Mouse (Mus musculus) forebrain, embryonic 11.5 days (tissue): ENCODE results near the gene Gm6803. TPM values are rescaled to one million over a fixed set of nuclear protein-coding genes. Genes with fewer than 3 reads are reported as not detected.
"Not testable (repeated sequence)": the region's sequence is repeated elsewhere in the genome, so short reads cannot be mapped to it uniquely, and the experiment has no call there.

Experiments
- ATAC-seq: fragments of 200-750 bp; cut with Nextera tagmentation; replicated peaks from 2 replicates; pipeline ENCODE4 v1.8.0; 2017; ENCODE audit warnings: moderate TSS enrichment; ENCODE audit not compliant: low FRiP score
- DNase-seq: peaks from one replicate; pipeline ENCODE4 v3.0.0-alpha.2; 2017; ENCODE audit warnings: low spot score
- H3K27ac ChIP-seq: fragments of 300-500 bp; sonication (generic); 2 replicates; pipeline ENCODE4 v1.5.1; 2014; ENCODE audit warnings: low read depth, low read length
- H3K27me3 ChIP-seq: fragments of 300-500 bp; sonication (generic); 2 replicates; pipeline ENCODE4 v1.6.1; 2014; ENCODE audit warnings: mild to moderate bottlenecking, low read length, mixed read lengths; ENCODE audit not compliant: control insufficient read depth, insufficient read depth
- H3K36me3 ChIP-seq: fragments of 300-500 bp; sonication (generic); 2 replicates; pipeline ENCODE4 v1.6.1; 2014; ENCODE audit warnings: mild to moderate bottlenecking, low read length, moderate library complexity, mixed read lengths; ENCODE audit not compliant: control insufficient read depth, insufficient read depth
- H3K4me1 ChIP-seq: fragments of 300-500 bp; sonication (generic); replicated peaks from 2 replicates; pipeline ENCODE4 v1.6.1; 2014; ENCODE audit warnings: low read length, mixed read lengths; ENCODE audit not compliant: control insufficient read depth, insufficient read depth
- H3K4me2 ChIP-seq: fragments of 300-500 bp; sonication (generic); 2 replicates; pipeline ENCODE4 v1.6.1; 2014; ENCODE audit warnings: low read depth, mild to moderate bottlenecking, low read length, moderate library complexity, mixed read lengths; ENCODE audit not compliant: severe bottlenecking
- H3K4me3 ChIP-seq: fragments of 300-500 bp; sonication (generic); 2 replicates; pipeline ENCODE4 v1.5.1; 2014; ENCODE audit warnings: low read depth, low read length
- H3K9ac ChIP-seq: fragments of 300-500 bp; sonication (generic); 2 replicates; pipeline ENCODE4 v1.6.1; 2014; ENCODE audit warnings: low read length
- H3K9me3 ChIP-seq: fragments of 300-500 bp; sonication (generic); 2 replicates; pipeline ENCODE4 v1.6.1; 2016; ENCODE audit warnings: low read length, mixed read lengths; ENCODE audit not compliant: control insufficient read depth
- WGBS: fragments of 180-500 bp; shearing (Covaris S2); extraction: QIAGEN DNeasy Blood & Tissue Kit; methylation state at CpG from one replicate; pipeline ENCODE4 v1.1.7; 2014; 5-methylcytosine and 5-hydroxymethylcytosine counted together
- polyA plus RNA-seq: library from polyadenylated mRNA; unstranded; fragments of >200 nt; fragmentation: Nextera tagmentation; extraction: Ambion mirVana; gene quantifications from 2 replicates; pipeline ENCODE4 v1.2.1, GENCODE M21; 2014

Gm6803 gene
- polyA plus RNA-seq: not detected in 2 replicates

- H3K9me3 ChIP-seq, H3K9ac ChIP-seq, H3K36me3 ChIP-seq, H3K4me2 ChIP-seq, H3K4me1 ChIP-seq, H3K27ac ChIP-seq, DNase-seq, H3K4me3 ChIP-seq, H3K27me3 ChIP-seq, ATAC-seq: not testable (repeated sequence)
- 91% methylated on average over 2 of the region's 2 CpGs for WGBS
Measured at GRCm38 (mm10) chr12:88018671-88019070, at the start of gene Gm6803. Gene Gm6803, minus strand, starts transcription at chr12:88018771.

- ATAC-seq, H3K27ac ChIP-seq, H3K27me3 ChIP-seq, H3K9ac ChIP-seq, H3K4me3 ChIP-seq, H3K36me3 ChIP-seq, H3K4me2 ChIP-seq, H3K9me3 ChIP-seq, H3K4me1 ChIP-seq, DNase-seq: not testable (repeated sequence)
- 42% methylated on average over 1 of the region's 1 CpGs for WGBS
Measured at GRCm38 (mm10) chr12:88045226-88045625, 26.7 kb upstream of the Gm6803 start.

- H3K9me3 ChIP-seq, H3K4me2 ChIP-seq, H3K4me3 ChIP-seq, ATAC-seq, H3K27me3 ChIP-seq, H3K36me3 ChIP-seq, DNase-seq, H3K9ac ChIP-seq, H3K27ac ChIP-seq, H3K4me1 ChIP-seq: not testable (repeated sequence)
- WGBS: 100% methylated on average over 1 of the region's 1 CpGs
Measured at GRCm38 (mm10) chr12:88039703-88040102, 21.1 kb upstream of the Gm6803 start.

GRCm38 (mm10) chr12:88039062-88039461 is 20.5 kb upstream of the Gm6803 start:
- H3K4me3 ChIP-seq, H3K36me3 ChIP-seq, H3K4me1 ChIP-seq, ATAC-seq, H3K27ac ChIP-seq, H3K9ac ChIP-seq, DNase-seq, H3K27me3 ChIP-seq, H3K4me2 ChIP-seq, H3K9me3 ChIP-seq: not testable (repeated sequence)

DNA sequence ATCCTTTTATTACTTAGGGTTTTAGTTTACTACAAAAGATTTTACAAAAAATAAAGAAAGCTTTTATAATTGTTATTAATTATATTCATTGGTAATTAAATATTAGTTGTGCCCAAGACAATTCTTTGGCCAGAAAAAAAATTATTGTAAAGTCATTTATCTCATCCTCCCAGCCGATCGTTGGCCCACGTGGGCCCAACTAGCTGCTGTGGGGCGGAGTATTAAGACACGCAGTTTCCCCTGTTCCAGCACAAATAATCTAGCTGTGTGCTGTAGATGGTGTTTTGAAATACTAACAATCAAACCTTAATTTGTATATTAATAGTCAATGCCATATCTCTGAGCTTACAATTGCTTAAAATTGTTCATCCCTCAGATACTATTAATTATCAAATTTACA is 13.7 kb upstream of the Gm6803 start:
- H3K27me3 ChIP-seq, DNase-seq, ATAC-seq, H3K4me2 ChIP-seq, H3K9ac ChIP-seq, H3K4me1 ChIP-seq, H3K27ac ChIP-seq, H3K9me3 ChIP-seq, H3K4me3 ChIP-seq, H3K36me3 ChIP-seq: not testable (repeated sequence)
- WGBS: 95% methylated on average over 5 of the region's 5 CpGs

GRCm38 (mm10) chr12:88026704-88027103 is 8.1 kb upstream of the Gm6803 start, which contains the start of gene Gm2056:
Gene Gm2056, plus strand, starts transcription at chr12:88027004.
- 67% methylated on average over 1 of the region's 1 CpGs for WGBS

DNA sequence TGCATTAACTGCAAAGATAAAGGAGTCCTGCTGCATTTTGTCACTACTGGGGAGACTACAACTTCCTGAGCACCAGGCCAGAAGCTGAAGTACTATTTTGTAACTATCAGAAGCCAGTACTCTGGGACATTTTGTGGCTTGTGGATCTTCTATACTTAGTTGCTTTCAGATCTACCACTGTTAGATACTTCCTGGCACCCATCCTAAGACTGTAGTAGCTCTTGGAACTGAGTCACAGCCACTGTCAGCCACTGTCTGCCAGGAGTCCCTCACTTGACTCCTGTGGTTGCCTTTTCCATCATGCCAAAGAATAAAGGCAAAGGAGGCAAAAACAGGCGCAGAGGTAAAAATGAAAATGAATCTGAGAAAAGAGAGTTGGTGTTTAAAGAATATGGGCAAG is 7.0 kb downstream of the Gm6803 start, which contains the start of gene Gm2075:
TSS of gene Gm2075 (plus strand) at position 301 of the 400 bp plus-strand sequence.
- H3K4me1 ChIP-seq, H3K4me2 ChIP-seq, H3K27ac ChIP-seq, DNase-seq, H3K36me3 ChIP-seq, H3K4me3 ChIP-seq, H3K27me3 ChIP-seq, H3K9me3 ChIP-seq, ATAC-seq, H3K9ac ChIP-seq: not testable (repeated sequence)
- no CpG with 5 or more reads among the region's 1 CpGs for WGBS

More at GRCm38 (mm10) chr12:88026704-88027103, 8.1 kb upstream of the Gm6803 start, which contains the start of gene Gm2056:
- not testable (repeated sequence) for H3K9ac ChIP-seq, H3K4me1 ChIP-seq, H3K27me3 ChIP-seq, DNase-seq, H3K9me3 ChIP-seq, ATAC-seq, H3K36me3 ChIP-seq, H3K4me2 ChIP-seq, H3K4me3 ChIP-seq, H3K27ac ChIP-seq

DNA sequence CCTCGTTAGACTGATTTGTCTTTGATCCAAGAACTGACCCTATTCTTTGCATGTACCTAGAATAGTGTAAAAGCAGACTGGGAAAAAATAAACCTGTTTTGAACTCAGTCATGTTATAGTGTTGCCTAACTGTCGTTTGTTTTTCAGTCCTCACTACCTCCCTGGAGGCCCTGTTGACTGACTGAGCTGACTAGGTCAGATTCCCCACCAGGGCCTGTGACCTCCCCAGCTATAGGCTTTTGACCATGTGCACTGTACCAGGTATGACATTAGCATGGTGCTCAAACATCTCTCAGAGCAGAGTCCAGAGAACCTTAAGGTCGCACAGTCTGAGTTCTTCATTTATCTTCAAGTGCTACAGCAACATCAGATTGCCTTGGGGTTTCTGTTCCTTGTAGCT is 14.5 kb downstream of the Gm6803 start:
- DNase-seq, H3K27ac ChIP-seq, H3K4me3 ChIP-seq, H3K27me3 ChIP-seq, H3K4me1 ChIP-seq, H3K9me3 ChIP-seq, H3K36me3 ChIP-seq, H3K4me2 ChIP-seq, H3K9ac ChIP-seq, ATAC-seq: not testable (repeated sequence)
- WGBS: 81% methylated on average over 3 of the region's 3 CpGs

- not testable (repeated sequence) for DNase-seq, H3K36me3 ChIP-seq, H3K4me3 ChIP-seq, H3K9me3 ChIP-seq, H3K27ac ChIP-seq, H3K9ac ChIP-seq, H3K4me1 ChIP-seq, H3K27me3 ChIP-seq, H3K4me2 ChIP-seq, ATAC-seq
Measured at GRCm38 (mm10) chr12:87984000-87984399, 34.6 kb downstream of the Gm6803 start.
